Mouse (Mus musculus): ENCODE data around the gene Pifo.

The Pifo gene

DNA sequence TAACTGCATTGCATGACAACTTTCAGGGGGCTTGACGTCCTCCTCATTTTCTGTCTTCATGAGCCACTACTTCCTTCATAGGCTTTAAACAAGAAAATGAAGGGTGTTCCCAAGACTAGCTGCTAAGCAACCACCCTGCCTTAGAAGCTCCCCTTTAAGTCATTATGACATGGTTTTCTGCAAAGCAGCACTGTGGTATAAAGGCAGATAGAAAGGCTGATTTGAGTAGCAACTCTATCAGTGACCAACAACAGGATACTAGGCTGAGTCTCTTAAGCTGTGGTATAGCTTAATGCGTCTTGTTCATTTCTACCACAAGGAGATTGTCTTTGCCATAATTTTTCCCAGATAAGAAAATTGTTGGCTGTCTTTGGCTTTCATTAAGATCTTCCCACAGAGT is at the start of gene Pifo:
Gene Pifo, minus strand, starts transcription at position 101 of the 400 bp plus-strand sequence.
- TF ChIP-seq GATA4 (IDR thresholded peaks at IDR 0.05; ENCODE audit: insufficient replicate concordance, low read length) = no peak

- no peak for TF ChIP-seq GATA4 (IDR thresholded peaks at IDR 0.05; ENCODE audit: insufficient replicate concordance, low read length)
Observed at GRCm38 (mm10) chr3:106057966-106058365, 43.5 kb upstream of the Pifo start.

DNA sequence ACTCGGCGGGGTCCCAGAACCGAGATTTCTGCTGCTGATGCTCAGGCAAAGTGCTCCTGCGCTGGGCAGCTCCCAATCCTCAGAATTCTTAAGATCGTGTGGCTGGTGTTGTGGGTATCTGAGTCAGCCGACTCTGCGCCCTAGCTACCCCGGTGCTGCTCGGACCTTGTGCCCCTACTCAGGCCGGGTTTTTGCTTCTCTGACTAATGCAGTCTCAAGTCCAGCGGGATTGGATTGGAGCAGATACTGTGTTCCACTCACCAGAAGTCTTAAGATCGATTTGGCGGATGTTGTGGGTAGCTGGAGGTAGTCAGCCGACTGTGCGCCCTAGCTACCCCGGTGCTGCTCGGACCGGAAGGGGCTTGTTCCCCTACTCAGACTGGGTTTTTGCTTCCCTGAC is 37.5 kb upstream of the Pifo start:
- TF ChIP-seq GATA4 (IDR thresholded peaks at IDR 0.05; ENCODE audit: insufficient replicate concordance, low read length) = no peak

DNA sequence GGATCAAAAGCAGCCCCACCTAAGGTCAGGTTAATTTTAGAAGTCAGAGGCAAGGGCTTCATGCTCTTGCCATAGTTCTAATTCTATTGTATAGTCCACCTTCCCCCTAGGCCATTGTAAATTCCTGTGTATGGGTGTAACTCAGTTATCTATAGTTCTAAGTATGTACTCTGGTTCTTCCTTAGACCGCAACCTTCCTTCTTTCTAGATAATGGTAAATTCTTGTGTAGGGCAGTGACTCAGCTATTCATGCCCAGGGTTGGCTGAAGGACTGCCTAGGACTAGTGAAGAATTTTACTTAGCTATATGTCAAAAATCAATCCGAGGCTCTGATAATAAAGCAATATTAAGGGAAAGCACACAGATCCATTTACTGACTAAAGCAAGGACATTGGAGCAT is 25.9 kb upstream of the Pifo start:
- no peak for TF ChIP-seq GATA4 (IDR thresholded peaks at IDR 0.05; ENCODE audit: insufficient replicate concordance, low read length)

DNA sequence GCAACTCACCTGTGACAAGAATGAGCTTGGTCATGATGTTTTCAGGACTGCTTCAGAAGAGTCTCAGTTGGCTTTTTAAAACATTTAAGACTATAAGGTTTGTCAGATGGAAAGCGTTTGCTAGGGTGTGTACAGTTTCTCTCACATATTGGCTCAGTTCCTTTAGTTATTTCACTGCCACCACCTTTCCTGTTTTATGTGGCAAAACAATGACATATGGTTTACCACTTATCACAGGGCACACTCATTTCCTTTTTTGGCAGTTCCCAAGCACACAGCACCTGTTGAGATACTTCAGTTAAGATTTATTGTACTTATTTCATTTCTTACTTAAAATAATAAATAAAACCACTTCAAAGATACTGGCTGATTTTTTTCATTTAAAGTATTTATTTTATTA is 18.3 kb upstream of the Pifo start, which contains the start of gene Chil5:
Gene Chil5, minus strand, starts transcription at position 34 of the 400 bp plus-strand sequence.
- no peak for TF ChIP-seq GATA4 (IDR thresholded peaks at IDR 0.05; ENCODE audit: insufficient replicate concordance, low read length)

- no peak for TF ChIP-seq GATA4 (IDR thresholded peaks at IDR 0.05; ENCODE audit: insufficient replicate concordance, low read length)
Observed at GRCm38 (mm10) chr3:106024135-106024534, 9.7 kb upstream of the Pifo start.

GRCm38 (mm10) chr3:106021840-106022239 is 7.4 kb upstream of the Pifo start:
- no peak for TF ChIP-seq GATA4 (IDR thresholded peaks at IDR 0.05; ENCODE audit: insufficient replicate concordance, low read length)

- no peak for TF ChIP-seq GATA4 (IDR thresholded peaks at IDR 0.05; ENCODE audit: insufficient replicate concordance, low read length)
Observed at GRCm38 (mm10) chr3:106001416-106002370, 12.8 kb downstream of the Pifo start.

GRCm38 (mm10) chr3:106000707-106001375 is 13.6 kb downstream of the Pifo start:
- no peak for TF ChIP-seq GATA4 (IDR thresholded peaks at IDR 0.05; ENCODE audit: insufficient replicate concordance, low read length)

DNA sequence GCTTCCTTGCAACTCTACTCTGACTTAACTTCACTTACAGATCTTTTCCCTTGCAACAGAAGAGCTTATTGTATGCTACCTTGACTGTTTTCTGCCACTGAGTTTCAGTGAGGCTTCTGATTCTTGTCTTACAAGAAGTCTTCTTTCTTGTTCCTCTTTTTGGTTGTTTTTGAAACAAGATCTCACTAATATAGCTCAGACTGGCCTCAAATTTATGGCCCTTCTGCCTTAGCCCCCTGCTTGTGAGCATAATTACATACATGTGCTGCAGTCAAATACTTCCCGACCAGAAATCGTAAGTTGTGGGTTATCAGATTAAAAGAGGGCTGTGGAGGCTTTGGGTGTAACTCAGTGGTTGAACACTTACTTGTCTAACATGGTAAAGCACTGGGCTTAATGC is 19.7 kb downstream of the Pifo start:
- no peak for TF ChIP-seq GATA4 (IDR thresholded peaks at IDR 0.05; ENCODE audit: insufficient replicate concordance, low read length)

GRCm38 (mm10) chr3:105991653-105992283 is 22.7 kb downstream of the Pifo start:
- TF ChIP-seq GATA4 (IDR thresholded peaks at IDR 0.05; ENCODE audit: insufficient replicate concordance, low read length) = no peak

GRCm38 (mm10) chr3:105974174-105974573 is 40.3 kb downstream of the Pifo start:
- no peak for TF ChIP-seq GATA4 (IDR thresholded peaks at IDR 0.05; ENCODE audit: insufficient replicate concordance, low read length)

DNA sequence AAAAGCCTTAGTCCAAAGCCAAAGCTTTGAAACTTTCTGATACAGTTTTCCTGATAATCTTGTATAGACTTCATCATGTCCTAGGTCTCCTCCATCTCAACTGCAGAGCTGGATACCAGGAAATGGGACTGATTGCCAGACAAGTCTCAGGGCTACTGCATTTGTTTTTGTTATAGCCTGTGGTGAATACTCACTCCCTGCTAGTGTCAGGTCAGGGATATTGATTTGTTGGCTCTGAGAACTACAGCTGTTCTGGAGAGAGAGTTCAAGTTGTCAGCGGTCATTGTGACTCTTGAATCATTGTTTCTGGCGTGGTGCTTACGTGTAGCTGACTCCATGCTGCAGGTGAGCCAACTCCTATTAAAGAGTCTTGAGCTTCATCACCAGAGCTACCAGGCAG is 41.0 kb downstream of the Pifo start, which contains the start of gene Ovgp1:
Gene Ovgp1, plus strand, starts transcription at position 301 of the 400 bp plus-strand sequence.
- TF ChIP-seq GATA4 (IDR thresholded peaks at IDR 0.05; ENCODE audit: insufficient replicate concordance, low read length) = no peak

GRCm38 (mm10) chr3:105971831-105972446 is 42.5 kb downstream of the Pifo start:
- TF ChIP-seq GATA4 (IDR thresholded peaks at IDR 0.05; ENCODE audit: insufficient replicate concordance, low read length) = no peak

DNA sequence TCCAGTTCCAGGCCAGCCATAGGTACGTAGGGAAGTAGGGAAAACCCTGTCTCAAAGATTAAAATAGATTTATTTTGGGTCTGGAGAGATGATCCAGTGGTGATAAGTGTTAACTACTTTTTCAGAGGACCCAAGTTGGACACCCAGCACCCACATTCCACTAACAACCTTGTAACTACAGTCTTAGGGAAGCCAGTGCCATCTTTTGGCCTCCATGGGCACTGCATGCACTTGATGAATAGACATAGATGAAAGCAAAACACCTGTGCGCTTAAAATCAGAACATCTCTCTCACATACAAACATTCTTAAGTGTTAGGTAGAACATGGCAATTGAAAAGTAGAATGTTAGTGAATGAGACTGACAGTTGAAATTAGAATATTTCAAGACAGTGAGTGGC is 53.7 kb downstream of the Pifo start:
- no peak for TF ChIP-seq GATA4 (IDR thresholded peaks at IDR 0.05; ENCODE audit: insufficient replicate concordance, low read length)

Data from liver, adult (tissue).